ENCODE assay signal across 16 mouse cellular contexts in the genomic region with DNA sequence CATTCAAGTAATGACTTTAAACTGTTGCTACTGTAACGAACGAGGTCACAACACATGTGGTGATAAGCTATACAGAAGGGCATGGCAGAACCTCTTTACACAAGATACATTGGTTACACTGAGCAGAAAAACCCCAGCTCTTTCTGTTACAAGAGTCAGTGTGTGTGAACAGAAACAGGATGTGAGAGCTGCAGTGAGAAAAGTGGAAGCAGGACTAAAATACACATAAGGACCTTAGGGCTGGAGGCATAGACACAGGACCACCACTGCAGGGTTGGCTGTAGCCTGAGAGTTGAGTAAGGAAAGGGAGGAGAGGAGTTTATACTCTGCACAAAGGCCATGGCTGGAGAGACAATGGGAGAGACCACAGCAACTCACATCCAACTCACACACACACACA. TPM values are rescaled to one million over a fixed set of nuclear protein-coding genes. Genes with fewer than 3 reads are reported as not detected.
"Had no signal": no experiment of that assay in that cellular context is flagged by ENCODE, and none has a peak within 500 bp of the region (broad histone marks: within the 10 kb centered on the region; RNA-seq: fewer than 3 reads in every experiment).

No protein-coding gene starts in this region.

RNA-seq across cellular contexts. Expression of a gene that starts 12.6 kb away (rescaled TPM):
- total RNA-seq: megakaryocyte-erythroid progenitor cell, adult 5-6 weeks had no signal
- polyA plus RNA-seq: liver, embryonic 14.5 days; liver, embryonic 16.5 days; lung, embryonic 14.5 days; lung, embryonic 16.5 days; midbrain, embryonic 10.5 days; midbrain, embryonic 12.5 days; midbrain, embryonic 14.5 days; midbrain, embryonic 16.5 days; myocyte; neural tube, embryonic 11.5 days; neural tube, embryonic 13.5 days; neural tube, embryonic 15.5 days; stomach, embryonic 14.5 days; stomach, embryonic 16.5 days; thymus, postnatal 0 days had no signal

RNA-seq across cellular contexts. Expression of a gene that starts 21.9 kb away (rescaled TPM):
- total RNA-seq: megakaryocyte-erythroid progenitor cell, adult 5-6 weeks had no signal
- polyA plus RNA-seq: liver, embryonic 14.5 days; liver, embryonic 16.5 days; lung, embryonic 14.5 days; lung, embryonic 16.5 days; midbrain, embryonic 10.5 days; midbrain, embryonic 12.5 days; midbrain, embryonic 14.5 days; midbrain, embryonic 16.5 days; myocyte; neural tube, embryonic 11.5 days; neural tube, embryonic 13.5 days; neural tube, embryonic 15.5 days; stomach, embryonic 14.5 days; stomach, embryonic 16.5 days; thymus, postnatal 0 days had no signal

RNA-seq across cellular contexts. Expression of a gene that starts 34.2 kb away (rescaled TPM):
- total RNA-seq: megakaryocyte-erythroid progenitor cell, adult 5-6 weeks had no signal
- polyA plus RNA-seq: liver, embryonic 14.5 days; liver, embryonic 16.5 days; lung, embryonic 14.5 days; lung, embryonic 16.5 days; midbrain, embryonic 10.5 days; midbrain, embryonic 12.5 days; midbrain, embryonic 14.5 days; midbrain, embryonic 16.5 days; myocyte; neural tube, embryonic 11.5 days; neural tube, embryonic 13.5 days; neural tube, embryonic 15.5 days; stomach, embryonic 14.5 days; stomach, embryonic 16.5 days; thymus, postnatal 0 days had no signal
